Mouse (Mus musculus) lung, postnatal 0 days (tissue): Measurements from ENCODE around the gene Reg4. TPM values are rescaled to one million over a fixed set of nuclear protein-coding genes. Genes with fewer than 3 reads are reported as not detected.

Source experiments
- ATAC-seq: fragments of 200-750 bp; cut with Nextera tagmentation; 2 replicates; pipeline ENCODE4 v1.8.0; 2017; ENCODE audit warnings: moderate library complexity
- DNase-seq: peaks from one replicate; pipeline ENCODE4 v3.0.0-alpha.2; 2016; ENCODE audit warnings: low spot score
- H3K27ac ChIP-seq: fragments of 300-500 bp; sonication (generic); 2 replicates; pipeline ENCODE4 v1.5.1; 2014; ENCODE audit warnings: antibody characterized with exemption, mild to moderate bottlenecking, low read length, mixed read lengths
- H3K27me3 ChIP-seq: fragments of 300-500 bp; sonication (generic); replicated peaks from 2 replicates; pipeline ENCODE4 v1.6.1; 2014; ENCODE audit warnings: low read length, mixed read lengths; ENCODE audit not compliant: insufficient read depth
- H3K36me3 ChIP-seq: fragments of 300-500 bp; sonication (generic); 2 replicates; pipeline ENCODE4 v1.6.1; 2014; ENCODE audit warnings: low read length, mixed read lengths; ENCODE audit not compliant: insufficient read depth
- H3K4me1 ChIP-seq: fragments of 300-500 bp; sonication (generic); 2 replicates; pipeline ENCODE4 v1.6.1; 2014; ENCODE audit warnings: antibody characterized with exemption, low read depth, low read length, mixed read lengths; ENCODE audit not compliant: insufficient read depth
- H3K4me2 ChIP-seq: fragments of 300-500 bp; sonication (generic); replicated peaks from 2 replicates; pipeline ENCODE4 v1.6.1; 2014; ENCODE audit warnings: low read depth, mild to moderate bottlenecking, low read length, moderate library complexity, mixed read lengths
- H3K4me3 ChIP-seq: fragments of 300-500 bp; sonication (generic); 2 replicates; pipeline ENCODE4 v1.5.1; 2014; ENCODE audit warnings: low read depth, low read length
- H3K9ac ChIP-seq: fragments of 300-500 bp; sonication (generic); replicated peaks from 2 replicates; pipeline ENCODE4 v1.6.1; 2014; ENCODE audit warnings: low read depth, mild to moderate bottlenecking
- H3K9me3 ChIP-seq: fragments of 300-500 bp; sonication (generic); 2 replicates; pipeline ENCODE4 v1.6.1; 2016; ENCODE audit warnings: low read length, mixed read lengths
- CTCF ChIP-seq: IDR thresholded peaks from 2 replicates; pipeline ENCODE4 v1.5.1; 2016; ENCODE audit warnings: antibody characterized with exemption, mild to moderate bottlenecking
- EP300 ChIP-seq: IDR thresholded peaks from 2 replicates; pipeline ENCODE4 v1.6.1; 2016; ENCODE audit warnings: antibody characterized with exemption, mild to moderate bottlenecking, control low read depth
- WGBS: fragments of 180-500 bp; shearing (Covaris S2); extraction: QIAGEN DNeasy Blood & Tissue Kit; methylation state at CpG from one replicate; pipeline ENCODE4 v1.1.7; 2014; 5-methylcytosine and 5-hydroxymethylcytosine counted together
- polyA plus RNA-seq: library from polyadenylated mRNA; unstranded; fragments of >200 nt; fragmentation: Nextera tagmentation; extraction: Ambion mirVana; gene quantifications from 2 replicates; pipeline ENCODE4 v1.2.1, GENCODE M21; 2015

Reg4 gene
- polyA plus RNA-seq, 1 experiment from 2014 or later: not detected

- DNase-seq (peak; percentile 69), ATAC-seq (peak; percentile 78)
- H3K27me3 ChIP-seq: no peaks in the 10 kb centered on the region
- H3K9me3 ChIP-seq: no peaks in the 10 kb centered on the region
- no peak for TF ChIP-seq EP300
- TF ChIP-seq CTCF: no peak
- H3K4me2 ChIP-seq: no peak overlapping the region
- WGBS: 52% methylated on average over 11 of the region's 11 CpGs
- no peak overlapping the region for H3K9ac ChIP-seq
- no peaks in the 10 kb centered on the region for H3K36me3 ChIP-seq
- no peak overlapping the region for H3K4me3 ChIP-seq
- peak overlapping the region; percentile 20; the same call in 1 of the 2 replicates for H3K27ac ChIP-seq
- no peaks in the 10 kb centered on the region; the same call in 1 of the 2 replicates for H3K4me1 ChIP-seq
Measured at GRCm38 (mm10) chr3:98273623-98274398, 51.9 kb downstream of the Reg4 start.

- 28% methylated on average over 4 of the region's 4 CpGs for WGBS
- ATAC-seq (no peak), DNase-seq (no peak)
- no peak overlapping the region for H3K9ac ChIP-seq
- no peaks in the 10 kb centered on the region for H3K27me3 ChIP-seq
- no peaks in the 10 kb centered on the region for H3K9me3 ChIP-seq
- H3K4me2 ChIP-seq: no peak overlapping the region
- no peak for TF ChIP-seq CTCF
- TF ChIP-seq EP300: no peak
- H3K27ac ChIP-seq: no peak overlapping the region
- H3K4me1 ChIP-seq: peaks cover 4% of the 10 kb centered on the region; the same call in 1 of the 2 replicates
- no peaks in the 10 kb centered on the region for H3K36me3 ChIP-seq
- no peak overlapping the region for H3K4me3 ChIP-seq
Measured at GRCm38 (mm10) chr3:98279682-98280081, 57.7 kb downstream of the Reg4 start.

GRCm38 (mm10) chr3:98280204-98280932, 58.4 kb downstream of the Reg4 start, which contains the start of gene Hmgcs2:
Gene Hmgcs2, plus strand, starts transcription at chr3:98280435.
- peak; percentile 58 for ATAC-seq
- H3K27ac ChIP-seq: no peak within 1 kb of the TSS
- peaks cover 4% of the 10 kb centered on the region; the same call in 1 of the 2 replicates for H3K4me1 ChIP-seq
- no peak within 1 kb of the TSS for H3K9ac ChIP-seq
- H3K9me3 ChIP-seq: no peaks in the 10 kb centered on the region
- no peaks in the 10 kb centered on the region for H3K27me3 ChIP-seq
- peak within 1 kb of the TSS; percentile 38 for H3K4me2 ChIP-seq
- peak; percentile 62 for DNase-seq
- 41% methylated on average over 14 of the region's 14 CpGs for WGBS
- no peaks in the 10 kb centered on the region for H3K36me3 ChIP-seq
- TF ChIP-seq EP300 (peak; percentile 3; the same call in 1 of the 2 replicates), CTCF (no peak)
- 0 out of 2 replicates have a peak within 1 kb of the TSS, but pooled peaks have one; percentile 17 for H3K4me3 ChIP-seq

GRCm38 (mm10) chr3:98280933-98281678, 59.1 kb downstream of the Reg4 start:
- Histone ChIP-seq H3K36me3 (no peaks in the 10 kb centered on the region), H3K9me3 (no peaks in the 10 kb centered on the region), H3K4me2 (peak overlapping the region; percentile 38), H3K4me3 (0 out of 2 replicates have a peak overlapping the region, but pooled peaks have one; percentile 17), H3K4me1 (peaks cover 4% of the 10 kb centered on the region; the same call in 1 of the 2 replicates), H3K9ac (no peak overlapping the region), H3K27ac (no peak overlapping the region), H3K27me3 (no peaks in the 10 kb centered on the region)
- ATAC-seq: peak; percentile 79
- no peak; the same call in 1 of the 2 replicates for TF ChIP-seq EP300
- TF ChIP-seq CTCF: peak; percentile 94
- peak; percentile 86 for DNase-seq
- 29% methylated on average over 12 of the region's 12 CpGs for WGBS

GRCm38 (mm10) chr3:98282422-98282821, 60.5 kb downstream of the Reg4 start:
- no peaks in the 10 kb centered on the region for H3K9me3 ChIP-seq
- no peaks in the 10 kb centered on the region for H3K27me3 ChIP-seq
- DNase-seq (no peak), ATAC-seq (no peak)
- no peak overlapping the region for H3K4me2 ChIP-seq
- no peaks in the 10 kb centered on the region for H3K36me3 ChIP-seq
- H3K9ac ChIP-seq: no peak overlapping the region
- H3K4me1 ChIP-seq: peaks cover 4% of the 10 kb centered on the region; the same call in 1 of the 2 replicates
- H3K4me3 ChIP-seq: no peak overlapping the region
- TF ChIP-seq CTCF (no peak), EP300 (no peak)
- no peak overlapping the region for H3K27ac ChIP-seq
- 89% methylated on average over 8 of the region's 8 CpGs for WGBS
